Mouse (Mus musculus): ENCODE measurements around the gene Igf2r. TPM values are rescaled to one million over a fixed set of nuclear protein-coding genes. Genes with fewer than 3 reads are reported as not detected.

Gene Igf2r
- polyA plus RNA-seq, 1 experiment from 2014 or later: 11.9 TPM

GRCm38 (mm10) chr17:12658784-12659183 is 110.7 kb downstream of the Igf2r start:
- H3K4me1 ChIP-seq (replicated peaks; ENCODE audit: control insufficient read depth, insufficient read depth, low read length): no peaks in the 10 kb centered on the region
- no peaks in the 10 kb centered on the region for H3K9me3 ChIP-seq (ENCODE audit: control insufficient read depth, low read length)
- no peak overlapping the region for H3K27ac ChIP-seq (ENCODE audit: low read length)
- no peaks in the 10 kb centered on the region for H3K27me3 ChIP-seq (replicated peaks; ENCODE audit: control insufficient read depth, insufficient read depth, low read length)
- ATAC-seq: no peak
- no peak overlapping the region for H3K9ac ChIP-seq (replicated peaks; ENCODE audit: low read depth, low read length)
- no peak overlapping the region for H3K4me2 ChIP-seq (ENCODE audit: low read length)
- 87% methylated on average over 7 of the region's 7 CpGs for WGBS
- H3K4me3 ChIP-seq (replicated peaks; ENCODE audit: low read length): no peak overlapping the region
- no peaks in the 10 kb centered on the region for H3K36me3 ChIP-seq (ENCODE audit: control insufficient read depth, insufficient read depth)

GRCm38 (mm10) chr17:12655826-12656225 is 113.6 kb downstream of the Igf2r start:
- H3K4me3 ChIP-seq (replicated peaks; ENCODE audit: low read length): no peak overlapping the region
- no peak for ATAC-seq

GRCm38 (mm10) chr17:12654061-12654460 is 115.4 kb downstream of the Igf2r start:
- no peaks in the 10 kb centered on the region for H3K9me3 ChIP-seq (ENCODE audit: control insufficient read depth, low read length)
- no peaks in the 10 kb centered on the region for H3K27me3 ChIP-seq (replicated peaks; ENCODE audit: control insufficient read depth, insufficient read depth, low read length)
- H3K4me3 ChIP-seq (replicated peaks; ENCODE audit: low read length): no peak overlapping the region
- H3K4me2 ChIP-seq (ENCODE audit: low read length): no peak overlapping the region
- H3K36me3 ChIP-seq (ENCODE audit: control insufficient read depth, insufficient read depth): no peaks in the 10 kb centered on the region
- no peak for ATAC-seq
- H3K27ac ChIP-seq (ENCODE audit: low read length): no peak overlapping the region
- no peak overlapping the region for H3K9ac ChIP-seq (replicated peaks; ENCODE audit: low read depth, low read length)
- WGBS: 39% methylated on average over 3 of the region's 3 CpGs
- H3K4me1 ChIP-seq (replicated peaks; ENCODE audit: control insufficient read depth, insufficient read depth, low read length): no peaks in the 10 kb centered on the region

More at GRCm38 (mm10) chr17:12655826-12656225, 113.6 kb downstream of the Igf2r start:
- Histone ChIP-seq H3K27me3 (replicated peaks; ENCODE audit: control insufficient read depth, insufficient read depth, low read length) (no peaks in the 10 kb centered on the region), H3K9ac (replicated peaks; ENCODE audit: low read depth, low read length) (no peak overlapping the region), H3K4me1 (replicated peaks; ENCODE audit: control insufficient read depth, insufficient read depth, low read length) (no peaks in the 10 kb centered on the region), H3K9me3 (ENCODE audit: control insufficient read depth, low read length) (no peaks in the 10 kb centered on the region), H3K4me2 (ENCODE audit: low read length) (no peak overlapping the region), H3K27ac (ENCODE audit: low read length) (no peak overlapping the region), H3K36me3 (ENCODE audit: control insufficient read depth, insufficient read depth) (no peaks in the 10 kb centered on the region)
- 86% methylated on average over 7 of the region's 7 CpGs for WGBS

GRCm38 (mm10) chr17:12652604-12653003 is 116.9 kb downstream of the Igf2r start:
- ATAC-seq: no peak
- WGBS: 93% methylated on average over 11 of the region's 11 CpGs
- Histone ChIP-seq H3K4me1 (replicated peaks; ENCODE audit: control insufficient read depth, insufficient read depth, low read length) (no peaks in the 10 kb centered on the region), H3K27me3 (replicated peaks; ENCODE audit: control insufficient read depth, insufficient read depth, low read length) (no peaks in the 10 kb centered on the region), H3K27ac (ENCODE audit: low read length) (no peak overlapping the region), H3K36me3 (ENCODE audit: control insufficient read depth, insufficient read depth) (no peaks in the 10 kb centered on the region), H3K9ac (replicated peaks; ENCODE audit: low read depth, low read length) (no peak overlapping the region), H3K4me3 (replicated peaks; ENCODE audit: low read length) (no peak overlapping the region), H3K9me3 (ENCODE audit: control insufficient read depth, low read length) (no peaks in the 10 kb centered on the region), H3K4me2 (ENCODE audit: low read length) (no peak overlapping the region)

GRCm38 (mm10) chr17:12645461-12645860 is 124.0 kb downstream of the Igf2r start:
- Histone ChIP-seq H3K4me3 (replicated peaks; ENCODE audit: low read length) (no peak overlapping the region), H3K4me1 (replicated peaks; ENCODE audit: control insufficient read depth, insufficient read depth, low read length) (no peaks in the 10 kb centered on the region), H3K27ac (ENCODE audit: low read length) (no peak overlapping the region), H3K4me2 (ENCODE audit: low read length) (no peak overlapping the region), H3K27me3 (replicated peaks; ENCODE audit: control insufficient read depth, insufficient read depth, low read length) (no peaks in the 10 kb centered on the region), H3K9ac (replicated peaks; ENCODE audit: low read depth, low read length) (no peak overlapping the region), H3K9me3 (ENCODE audit: control insufficient read depth, low read length) (no peaks in the 10 kb centered on the region; the same call in 1 of the 2 replicates), H3K36me3 (ENCODE audit: control insufficient read depth, insufficient read depth) (no peaks in the 10 kb centered on the region)
- WGBS: 72% methylated on average over 5 of the region's 5 CpGs
- no peak for ATAC-seq

- 72% methylated on average over 4 of the region's 4 CpGs for WGBS
- no peak for ATAC-seq
- Histone ChIP-seq H3K36me3 (ENCODE audit: control insufficient read depth, insufficient read depth) (no peaks in the 10 kb centered on the region), H3K27me3 (replicated peaks; ENCODE audit: control insufficient read depth, insufficient read depth, low read length) (no peaks in the 10 kb centered on the region), H3K4me1 (replicated peaks; ENCODE audit: control insufficient read depth, insufficient read depth, low read length) (no peaks in the 10 kb centered on the region), H3K9ac (replicated peaks; ENCODE audit: low read depth, low read length) (no peak overlapping the region), H3K4me3 (replicated peaks; ENCODE audit: low read length) (no peak overlapping the region), H3K4me2 (ENCODE audit: low read length) (no peak overlapping the region), H3K9me3 (ENCODE audit: control insufficient read depth, low read length) (no peaks in the 10 kb centered on the region; the same call in 1 of the 2 replicates), H3K27ac (ENCODE audit: low read length) (no peak overlapping the region)
These were observed 128.4 kb downstream of the Igf2r start for GRCm38 (mm10) chr17:12641087-12641486.

- Histone ChIP-seq H3K4me1 (replicated peaks; ENCODE audit: control insufficient read depth, insufficient read depth, low read length) (no peaks in the 10 kb centered on the region), H3K36me3 (ENCODE audit: control insufficient read depth, insufficient read depth) (no peaks in the 10 kb centered on the region), H3K9ac (replicated peaks; ENCODE audit: low read depth, low read length) (no peak overlapping the region), H3K9me3 (ENCODE audit: control insufficient read depth, low read length) (no peaks in the 10 kb centered on the region; the same call in 1 of the 2 replicates), H3K27me3 (replicated peaks; ENCODE audit: control insufficient read depth, insufficient read depth, low read length) (no peaks in the 10 kb centered on the region), H3K4me3 (replicated peaks; ENCODE audit: low read length) (no peak overlapping the region), H3K27ac (ENCODE audit: low read length) (no peak overlapping the region), H3K4me2 (ENCODE audit: low read length) (no peak overlapping the region)
- no peak for ATAC-seq
- WGBS: 96% methylated on average over 3 of the region's 3 CpGs
These were observed 129.9 kb downstream of the Igf2r start for GRCm38 (mm10) chr17:12639585-12639984.

- no peaks in the 10 kb centered on the region for H3K27me3 ChIP-seq (replicated peaks; ENCODE audit: control insufficient read depth, insufficient read depth, low read length)
- H3K36me3 ChIP-seq (ENCODE audit: control insufficient read depth, insufficient read depth): no peaks in the 10 kb centered on the region
- H3K4me2 ChIP-seq (ENCODE audit: low read length): no peak overlapping the region
- WGBS: 64% methylated on average over 4 of the region's 4 CpGs
- H3K9ac ChIP-seq (replicated peaks; ENCODE audit: low read depth, low read length): no peak overlapping the region
- no peak overlapping the region for H3K4me3 ChIP-seq (replicated peaks; ENCODE audit: low read length)
- no peaks in the 10 kb centered on the region; the same call in 1 of the 2 replicates for H3K4me1 ChIP-seq (replicated peaks; ENCODE audit: control insufficient read depth, insufficient read depth, low read length)
- no peak overlapping the region for H3K27ac ChIP-seq (ENCODE audit: low read length)
- ATAC-seq: no peak
- no peaks in the 10 kb centered on the region for H3K9me3 ChIP-seq (ENCODE audit: control insufficient read depth, low read length)
These were observed 134.7 kb downstream of the Igf2r start for GRCm38 (mm10) chr17:12634814-12635213.

Measured in forebrain, embryonic 16.5 days (tissue).